Mouse (Mus musculus) kidney, adult 2 months (tissue): Measurements from ENCODE around the gene Rag2. TPM values are rescaled to one million over a fixed set of nuclear protein-coding genes. Genes with fewer than 3 reads are reported as not detected.
A peak's percentile ranks its signal among the peaks of the same experiment; 100 is the strongest.

ENCODE experiments used
- DNase-seq: peaks from one replicate; pipeline ENCODE4 v3.0.0; 2021
- H3K27ac ChIP-seq: fragments of 200-500 bp; 2 replicates; pipeline ENCODE4 v1.5.1; 2012; ENCODE audit warnings: low read depth, low read length, control low read depth, inconsistent platforms; ENCODE audit not compliant: insufficient read depth
- H3K27me3 ChIP-seq: fragments of 200-500 bp; replicated peaks from 2 replicates; pipeline ENCODE4 v1.6.1; 2012; ENCODE audit warnings: mild to moderate bottlenecking, moderate library complexity, low read length, inconsistent platforms; ENCODE audit not compliant: control insufficient read depth, insufficient read depth
- H3K36me3 ChIP-seq: fragments of 200-500 bp; 2 replicates; pipeline ENCODE4 v1.6.1; 2012; ENCODE audit warnings: mild to moderate bottlenecking, moderate library complexity, low read length, inconsistent platforms; ENCODE audit not compliant: control insufficient read depth, insufficient read depth
- H3K4me1 ChIP-seq: fragments of 200-500 bp; 2 replicates; pipeline ENCODE4 v1.6.1; 2011; ENCODE audit warnings: low read length; ENCODE audit not compliant: control insufficient read depth, insufficient read depth
- H3K4me3 ChIP-seq: fragments of 200-500 bp; 2 replicates; pipeline ENCODE4 v1.5.1; 2011; ENCODE audit warnings: mild to moderate bottlenecking, low read depth, low read length, control low read depth; ENCODE audit not compliant: insufficient read depth
- CTCF ChIP-seq: fragments of 200-500 bp; conservative IDR thresholded peaks from 2 replicates; pipeline ENCODE4 v1.5.1; 2011; ENCODE audit warnings: low read depth, mild to moderate bottlenecking, control low read depth, low read length, moderate library complexity, mixed read lengths; ENCODE audit not compliant: insufficient read depth, insufficient read length
- POLR2A ChIP-seq: fragments of 200-500 bp; IDR thresholded peaks from one replicate; pipeline ENCODE4 v1.6.1; 2011; ENCODE audit warnings: low read depth, low read length, control low read depth
- WGBS: fragments of 180-500 bp; shearing (Covaris S2); methylation state at CpG from one replicate; pipeline ENCODE4 v1.1.7; 2018; 5-methylcytosine and 5-hydroxymethylcytosine counted together
- polyA plus RNA-seq: library from polyadenylated mRNA; depleted of rRNA; stranded (reverse); fragments of >200 nt; gene quantifications from 2 replicates; pipeline ENCODE4 v1.2.3, GENCODE M21; 2012; rRNA removed

The Rag2 gene
- not detected in 2 replicates for polyA plus RNA-seq

GRCm38 (mm10) chr2:101624526-101624925, at the start of gene Rag2:
Rag2 (plus strand) TSS chr2:101624718.
- WGBS: 65% methylated on average over 4 of the region's 4 CpGs
- H3K4me1 ChIP-seq: no peaks in the 10 kb centered on the region; the same call in 1 of the 2 replicates
- TF ChIP-seq CTCF (no peak), POLR2A (no peak)
- DNase-seq: no peak
- no peak within 1 kb of the TSS for H3K27ac ChIP-seq
- no peak within 1 kb of the TSS for H3K4me3 ChIP-seq
- no peaks in the 10 kb centered on the region for H3K27me3 ChIP-seq
- H3K36me3 ChIP-seq: no peaks in the 10 kb centered on the region

DNA sequence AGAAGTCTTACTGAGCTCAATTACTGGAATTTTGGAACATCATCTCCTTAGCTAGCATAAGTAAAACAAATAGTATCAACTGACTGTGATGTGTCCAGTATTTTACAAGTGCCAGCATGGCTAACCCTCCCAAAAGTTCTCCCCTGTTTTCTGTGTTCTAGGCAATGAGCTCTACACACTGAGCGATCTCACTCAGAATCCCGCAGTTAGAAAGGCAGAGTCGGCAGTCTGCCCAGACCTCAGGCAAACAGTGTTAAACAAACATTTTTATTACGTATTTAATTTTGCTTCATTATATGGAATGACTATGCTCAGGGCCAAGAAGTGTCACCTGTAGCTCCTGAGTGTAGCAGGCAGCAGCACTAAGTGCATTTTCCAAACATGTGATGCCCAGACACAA, 47.3 kb upstream of the Rag2 start:
- Histone ChIP-seq H3K36me3 (no peaks in the 10 kb centered on the region), H3K27me3 (no peaks in the 10 kb centered on the region), H3K4me3 (no peak overlapping the region), H3K27ac (no peak overlapping the region), H3K4me1 (no peaks in the 10 kb centered on the region)
- DNase-seq: no peak
- TF ChIP-seq POLR2A (no peak), CTCF (no peak)
- 65% methylated on average over 4 of the region's 4 CpGs for WGBS

DNA sequence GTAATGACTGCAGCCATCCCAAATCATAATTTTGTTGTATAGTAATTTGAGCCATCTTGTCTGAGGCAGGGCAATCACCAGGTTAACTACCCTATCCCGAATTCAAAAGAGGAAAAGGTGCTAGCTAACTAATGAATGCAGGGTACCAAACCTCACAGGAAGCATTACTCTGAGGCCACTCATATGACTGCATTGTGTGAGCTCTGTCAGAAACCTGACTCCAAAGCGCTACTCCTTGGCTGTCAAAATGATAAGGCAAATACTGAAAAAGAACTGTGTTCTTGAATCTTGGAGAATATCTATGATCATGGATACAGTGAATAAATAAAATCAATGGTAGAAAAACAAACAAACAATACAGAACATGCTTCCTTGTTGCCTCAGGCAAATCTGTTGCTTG, 44.5 kb upstream of the Rag2 start:
- WGBS: 63% methylated on average over 2 of the region's 2 CpGs

DNA sequence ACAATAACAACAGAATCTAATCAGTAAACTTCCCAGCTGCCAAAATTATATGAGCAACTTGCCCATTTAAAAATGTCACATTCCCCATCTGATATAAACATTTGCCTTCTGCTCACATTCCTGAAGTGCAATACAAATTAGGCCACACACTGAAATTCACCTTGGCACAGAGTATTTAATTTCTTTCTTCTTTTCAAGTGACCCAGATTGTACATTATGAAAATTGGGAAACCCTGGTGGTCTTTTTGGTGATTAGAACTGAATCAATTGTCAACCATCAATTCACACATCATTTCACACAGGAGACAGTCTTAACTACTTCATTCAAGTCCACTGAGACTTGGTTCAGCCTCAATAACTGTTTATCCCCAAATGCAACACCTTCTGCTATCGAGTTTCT, 44.1 kb upstream of the Rag2 start:
- 53% methylated on average over 1 of the region's 1 CpGs for WGBS
- TF ChIP-seq CTCF (no peak), POLR2A (no peak)
- Histone ChIP-seq H3K4me3 (no peak overlapping the region), H3K27ac (no peak overlapping the region), H3K4me1 (no peaks in the 10 kb centered on the region), H3K27me3 (no peaks in the 10 kb centered on the region), H3K36me3 (no peaks in the 10 kb centered on the region)
- DNase-seq: no peak

More for the DNA sequence above, 44.5 kb upstream of the Rag2 start:
- no peak for DNase-seq
- no peaks in the 10 kb centered on the region for H3K27me3 ChIP-seq
- H3K36me3 ChIP-seq: no peaks in the 10 kb centered on the region
- TF ChIP-seq POLR2A (no peak), CTCF (no peak)
- no peaks in the 10 kb centered on the region for H3K4me1 ChIP-seq
- H3K4me3 ChIP-seq: no peak overlapping the region
- H3K27ac ChIP-seq: no peak overlapping the region

- Histone ChIP-seq H3K4me1 (no peaks in the 10 kb centered on the region), H3K27ac (no peak overlapping the region), H3K27me3 (no peaks in the 10 kb centered on the region), H3K36me3 (no peaks in the 10 kb centered on the region), H3K4me3 (no peak overlapping the region)
- TF ChIP-seq CTCF (no peak), POLR2A (no peak)
- WGBS: 85% methylated on average over 3 of the region's 3 CpGs
- no peak for DNase-seq
Measured at GRCm38 (mm10) chr2:101580977-101581376, 43.5 kb upstream of the Rag2 start.

DNA sequence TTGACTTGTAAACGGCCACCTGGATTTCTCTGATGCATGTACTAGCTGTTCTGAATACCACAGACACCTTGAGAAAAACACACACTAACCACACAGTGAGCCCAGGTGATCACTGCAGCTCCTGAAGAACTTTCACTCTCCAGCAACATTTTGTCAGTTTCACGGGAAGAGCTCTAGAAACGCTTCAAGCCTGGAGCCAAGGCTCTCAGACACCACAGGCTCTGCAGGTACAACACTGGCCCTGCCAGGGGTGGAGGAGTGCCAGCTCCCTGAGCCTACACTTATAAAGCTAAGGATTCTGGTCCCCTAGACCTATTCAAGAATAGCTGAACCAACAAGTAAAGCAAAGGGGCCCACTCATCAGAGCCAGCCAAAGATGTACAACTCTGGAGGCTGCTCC, 43.1 kb upstream of the Rag2 start:
- Histone ChIP-seq H3K4me1 (no peaks in the 10 kb centered on the region), H3K4me3 (no peak overlapping the region), H3K36me3 (no peaks in the 10 kb centered on the region), H3K27ac (no peak overlapping the region), H3K27me3 (no peaks in the 10 kb centered on the region)
- TF ChIP-seq CTCF: no peak
- TF ChIP-seq POLR2A: no peak
- 85% methylated on average over 3 of the region's 3 CpGs for WGBS
- no peak for DNase-seq

- H3K4me1 ChIP-seq: no peaks in the 10 kb centered on the region
- H3K27me3 ChIP-seq: no peaks in the 10 kb centered on the region
- TF ChIP-seq CTCF: no peak
- TF ChIP-seq POLR2A: no peak
- H3K36me3 ChIP-seq: no peaks in the 10 kb centered on the region
- WGBS: 87% methylated on average over 8 of the region's 8 CpGs
- DNase-seq: peak; percentile 12
- no peak overlapping the region for H3K27ac ChIP-seq
- H3K4me3 ChIP-seq: no peak overlapping the region
Measured at GRCm38 (mm10) chr2:101591356-101591755, 33.2 kb upstream of the Rag2 start.
